Mouse (Mus musculus) embryonic stem cell, embryonic (primary cell): ENCODE measurements at regions not wholly inside any gene's neighbourhood (a gene's known extent, or its start where the extent isn't known, plus 50 kb on each side); places are given as distances from the start of the nearest gene placed in this dataset.

Source experiments
- CTCF ChIA-PET, 4 experiments: fragments of 300-600 bp in 2 of 4; fragments of 350-600 bp in 2 of 4; sonication (Branson Sonifier 250); formaldehyde crosslinking; loops; one replicate each; lab custom pipeline; 2022; ENCODE audit warnings: inconsistent platforms in 2 of 4; lab: Charles Lee
- POLR2A ChIA-PET, 4 experiments: fragments of 300-600 bp in 2 of 4; fragments of 350-600 bp in 2 of 4; sonication (Branson Sonifier 250); formaldehyde crosslinking; loops; one replicate each; lab custom pipeline; 2022; ENCODE audit warnings: antibody characterized with exemption in 4 of 4, inconsistent platforms in 1 of 4; lab: Charles Lee

DNA sequence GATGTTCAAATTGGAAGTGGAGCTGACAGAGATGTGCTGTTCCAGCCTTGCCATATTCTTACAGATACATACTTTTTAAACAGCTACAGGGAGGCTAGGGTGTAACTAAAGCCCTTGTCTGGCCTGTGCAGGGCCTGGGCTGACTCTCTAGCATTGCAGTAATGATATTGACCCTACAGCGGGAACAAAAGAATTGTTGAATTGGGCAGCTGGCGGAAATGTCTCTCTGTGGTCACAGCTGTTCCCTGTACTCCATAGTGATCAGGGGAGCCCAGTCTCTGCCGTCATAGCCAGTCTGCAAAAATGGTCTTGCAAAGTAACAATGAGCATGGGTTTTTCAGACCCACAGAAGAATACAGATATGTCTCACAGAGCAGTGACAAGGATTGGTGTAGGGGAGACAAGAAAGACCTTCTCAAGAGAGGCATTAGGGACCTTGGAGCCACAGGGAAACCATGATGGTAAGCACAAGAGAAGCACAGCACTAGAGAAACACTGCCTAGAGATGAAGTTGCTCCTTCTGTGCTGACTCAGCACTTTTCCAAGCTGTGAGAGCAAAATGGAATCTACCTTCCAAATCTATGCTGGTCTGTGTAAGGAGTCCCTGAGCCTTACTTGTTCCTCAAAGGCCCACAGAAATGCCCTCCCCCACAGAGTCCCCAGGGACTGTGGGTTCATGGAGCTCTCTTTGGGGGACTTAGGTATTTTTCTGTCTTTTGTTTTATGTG is 111.2 kb upstream of the Gm12830 start:
- POLR2A ChIA-PET, result no interaction called here
- CTCF ChIA-PET, result no interaction called here

DNA sequence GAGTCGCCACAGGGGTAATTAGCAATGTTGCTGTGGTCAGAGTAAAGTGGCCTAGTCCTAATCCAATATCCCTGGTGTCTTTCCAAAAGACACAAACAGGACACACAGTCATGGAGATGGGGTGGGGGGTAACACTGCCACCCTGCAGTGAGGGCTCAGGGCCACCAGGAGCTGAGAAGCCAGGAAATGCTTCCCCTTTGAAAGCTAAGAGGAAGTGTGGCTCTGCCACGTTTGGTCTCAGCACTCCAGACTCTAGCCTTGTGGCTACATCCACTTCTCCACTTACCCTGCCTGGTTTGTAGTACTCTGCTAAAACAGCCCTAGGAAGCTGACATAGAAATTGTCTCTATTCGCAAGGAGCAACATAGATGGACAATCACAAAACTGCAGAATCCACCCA is 110.4 kb upstream of the Gm12830 start:
- CTCF ChIA-PET, result no interaction called here
- POLR2A ChIA-PET, result no interaction called here

DNA sequence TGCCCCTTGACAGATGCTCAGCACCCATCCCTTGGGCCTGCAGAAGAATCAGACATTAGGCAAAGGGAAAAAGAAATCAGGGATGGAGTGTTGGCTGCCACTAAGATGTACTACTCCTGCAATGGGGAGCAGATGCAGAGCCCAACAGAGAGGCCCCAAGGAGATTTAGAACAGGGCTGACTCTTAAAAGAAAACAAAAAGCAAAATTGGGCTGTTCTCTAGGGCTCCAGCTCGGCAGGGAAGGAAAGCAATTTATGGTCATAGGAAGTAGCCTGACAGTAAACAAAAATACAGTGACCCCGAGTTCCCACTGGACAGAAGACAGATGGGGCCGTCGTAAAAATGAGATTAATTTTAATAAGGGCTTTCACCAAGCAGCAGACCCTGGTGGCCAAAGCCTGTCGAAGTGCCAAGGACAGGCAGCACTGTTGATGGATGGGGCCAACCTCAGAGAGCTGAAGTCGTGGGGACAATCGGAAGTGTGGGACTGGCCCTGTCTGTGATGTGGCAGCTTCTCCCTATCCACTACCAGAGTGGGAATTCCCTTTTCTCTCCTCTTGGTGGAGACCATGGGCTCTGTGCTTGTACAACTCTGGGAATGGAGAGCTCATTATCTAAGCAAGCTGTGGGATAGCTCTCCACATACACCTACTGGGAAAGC is 109.4 kb upstream of the Gm12830 start:
- CTCF ChIA-PET, result no interaction called here
- POLR2A ChIA-PET, result no interaction called here

DNA sequence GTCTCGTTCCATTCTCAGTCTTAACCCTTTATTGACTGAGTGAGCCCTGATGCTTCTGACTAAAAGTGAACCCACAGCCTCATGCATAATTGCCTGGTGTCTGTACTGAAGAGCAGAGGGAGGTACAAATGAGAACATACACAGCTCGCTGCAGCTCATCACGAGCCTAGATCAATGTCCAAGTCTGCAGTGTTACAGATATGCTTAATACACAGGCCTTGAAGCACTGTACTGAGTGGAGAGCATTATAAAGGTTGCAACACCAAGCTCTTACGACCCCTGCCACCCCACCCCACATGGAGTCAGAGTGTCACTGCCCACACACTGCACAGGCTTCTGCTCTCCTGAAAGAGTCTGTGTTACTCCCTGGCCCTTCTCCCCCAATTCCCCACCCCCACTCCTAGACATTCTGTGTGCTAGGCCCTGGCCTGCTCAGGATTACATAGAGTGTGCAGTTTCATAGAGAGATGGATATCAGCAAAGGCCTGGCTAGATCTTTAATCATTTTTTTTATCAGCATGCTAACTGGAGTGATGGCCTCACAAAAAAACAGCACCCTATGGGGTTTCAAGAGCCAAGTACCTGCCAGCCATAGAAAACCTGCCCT is 108.5 kb upstream of the Gm12830 start:
- ChIA-PET POLR2A (no interaction called here), CTCF (no interaction called here)

DNA sequence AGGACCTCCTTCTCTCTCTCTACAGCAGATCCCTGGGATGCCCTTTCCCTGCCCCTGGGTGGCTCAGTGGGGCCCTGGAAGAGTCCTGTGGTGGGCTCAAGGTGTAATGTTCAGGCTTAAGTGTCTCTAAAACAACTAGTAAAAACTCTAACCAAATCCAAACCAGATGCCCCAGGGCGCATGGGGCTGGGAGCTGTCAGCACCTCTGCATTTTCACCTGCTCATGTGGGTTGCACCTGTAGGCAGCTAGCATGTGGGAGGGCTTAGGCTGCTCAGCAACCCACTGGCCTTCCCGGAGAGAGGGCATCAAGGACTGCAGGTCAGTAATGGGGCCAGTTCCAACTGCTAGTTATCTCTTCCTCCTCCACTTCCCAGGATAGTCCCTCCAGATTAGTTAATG is 104.8 kb upstream of the Gm12830 start:
- CTCF ChIA-PET, result no interaction called here
- POLR2A ChIA-PET, result no interaction called here

DNA sequence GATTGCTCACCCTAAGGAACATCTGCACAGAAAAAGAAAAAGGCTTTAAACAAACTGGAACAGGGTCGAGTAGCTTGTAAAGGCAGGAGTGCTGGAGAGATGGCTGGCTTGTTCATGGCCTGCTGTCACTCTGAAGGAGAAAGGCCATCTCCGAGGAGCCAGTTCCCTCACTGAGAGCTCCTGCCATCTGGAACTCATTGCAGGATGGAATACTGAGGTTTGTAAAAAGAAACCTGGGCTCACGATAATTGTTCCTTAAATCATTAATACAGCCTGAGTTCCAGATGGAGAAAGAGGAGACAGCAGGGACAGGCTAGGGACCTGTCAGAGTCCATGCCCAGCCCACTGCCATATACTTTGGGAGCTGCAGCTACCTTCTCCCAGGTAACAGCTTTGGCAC is 100.8 kb upstream of the Gm12830 start:
- CTCF ChIA-PET, result no interaction called here
- POLR2A ChIA-PET, result no interaction called here

DNA sequence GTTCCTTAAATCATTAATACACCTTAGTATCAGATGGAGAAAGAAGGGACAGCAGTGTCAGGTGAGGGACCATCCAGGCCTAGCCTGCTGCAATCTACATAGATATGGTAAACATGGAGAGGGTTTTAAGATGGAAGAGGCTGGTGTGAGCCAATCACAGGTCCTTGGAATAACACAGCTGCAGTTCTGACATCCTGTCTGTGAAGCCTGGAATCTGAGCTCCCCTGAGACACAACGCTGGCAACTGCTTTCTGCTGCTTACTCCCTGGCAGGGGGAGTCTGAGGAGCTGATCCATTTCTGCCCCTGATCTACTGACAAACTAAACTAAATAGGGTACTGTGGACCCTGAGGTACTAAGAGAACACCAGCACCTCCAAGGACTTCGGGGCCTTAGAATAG is 100.1 kb upstream of the Gm12830 start:
- ChIA-PET POLR2A (no interaction called here), CTCF (interaction anchor here in 1 of 4 experiments (0.7 kb wide), 1 partner anchor 73 kb away, joined by 3 read pairs; no protein-coding TSS in a partner anchor)

DNA sequence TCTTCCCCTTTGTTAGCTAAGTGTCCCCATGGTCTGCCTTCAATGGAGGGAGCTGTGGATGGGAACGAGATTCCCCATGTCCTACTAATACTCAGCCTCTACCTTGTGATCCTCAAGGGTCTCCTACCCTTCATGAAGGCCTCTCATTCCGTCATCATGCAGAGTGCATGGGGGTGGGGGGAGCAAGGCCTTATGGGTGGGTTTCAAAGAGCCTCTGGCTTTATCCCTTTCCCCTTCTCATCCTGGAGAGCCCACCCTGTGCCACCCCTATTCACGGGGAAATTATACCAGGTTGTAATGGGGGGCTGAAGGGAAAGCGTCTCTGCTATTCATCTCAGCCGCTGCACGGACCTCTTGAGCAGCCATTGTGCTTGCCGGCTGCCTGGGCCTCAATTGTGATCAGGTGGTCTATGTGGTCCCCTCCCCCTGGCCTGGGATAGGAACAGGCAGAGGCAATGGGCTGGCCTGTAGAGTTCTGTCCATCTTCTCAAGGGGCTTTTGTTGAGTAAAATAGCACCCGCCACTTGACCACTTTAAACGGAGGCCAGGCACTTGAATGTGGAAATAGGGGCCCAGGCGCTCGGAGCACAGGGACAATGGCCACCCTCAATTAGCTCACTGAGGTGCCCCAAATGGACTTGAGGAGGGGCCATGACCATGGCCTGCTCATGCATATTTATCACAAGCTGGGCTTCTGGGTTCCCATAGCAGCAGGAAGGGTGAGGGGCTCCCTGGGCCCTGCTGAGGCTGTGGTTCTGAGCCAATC is 93.1 kb upstream of the Gm12830 start:
- ChIA-PET CTCF (no interaction called here), POLR2A (no interaction called here)

DNA sequence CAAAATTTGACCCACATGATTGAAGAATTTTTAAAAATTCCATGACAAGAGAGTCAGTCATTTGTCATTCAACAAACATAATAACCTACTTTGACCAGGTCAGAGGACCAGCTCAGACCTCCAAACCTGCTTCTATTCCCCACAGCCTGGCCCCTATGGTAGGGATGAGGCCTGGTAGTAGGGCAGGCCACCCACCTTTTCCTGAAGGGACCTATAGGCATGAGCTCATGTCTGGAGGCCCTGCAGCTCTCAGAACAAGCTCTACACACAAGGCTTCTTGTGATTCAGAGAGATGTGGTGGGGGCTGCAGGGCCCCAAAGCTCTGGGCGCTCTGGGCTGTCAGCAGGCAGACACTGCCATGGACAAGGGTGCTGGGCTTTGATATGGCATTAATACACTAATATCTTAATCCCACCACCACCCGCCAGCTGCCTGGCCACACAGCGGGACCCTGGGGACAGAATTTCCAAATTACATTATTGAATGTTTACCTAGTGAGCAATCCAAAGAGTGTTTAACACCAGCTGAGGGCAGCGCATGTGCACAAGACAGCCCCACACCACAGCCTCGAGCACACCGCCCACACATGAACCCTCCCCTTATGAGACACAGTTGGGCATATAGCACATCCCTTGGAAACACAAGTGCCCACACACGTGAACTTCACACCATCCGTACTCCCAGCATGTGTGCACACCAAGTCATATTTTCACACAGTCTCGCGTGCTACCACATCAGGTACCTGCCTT is 88.1 kb upstream of the Gm12830 start:
- POLR2A ChIA-PET, result no interaction called here

DNA sequence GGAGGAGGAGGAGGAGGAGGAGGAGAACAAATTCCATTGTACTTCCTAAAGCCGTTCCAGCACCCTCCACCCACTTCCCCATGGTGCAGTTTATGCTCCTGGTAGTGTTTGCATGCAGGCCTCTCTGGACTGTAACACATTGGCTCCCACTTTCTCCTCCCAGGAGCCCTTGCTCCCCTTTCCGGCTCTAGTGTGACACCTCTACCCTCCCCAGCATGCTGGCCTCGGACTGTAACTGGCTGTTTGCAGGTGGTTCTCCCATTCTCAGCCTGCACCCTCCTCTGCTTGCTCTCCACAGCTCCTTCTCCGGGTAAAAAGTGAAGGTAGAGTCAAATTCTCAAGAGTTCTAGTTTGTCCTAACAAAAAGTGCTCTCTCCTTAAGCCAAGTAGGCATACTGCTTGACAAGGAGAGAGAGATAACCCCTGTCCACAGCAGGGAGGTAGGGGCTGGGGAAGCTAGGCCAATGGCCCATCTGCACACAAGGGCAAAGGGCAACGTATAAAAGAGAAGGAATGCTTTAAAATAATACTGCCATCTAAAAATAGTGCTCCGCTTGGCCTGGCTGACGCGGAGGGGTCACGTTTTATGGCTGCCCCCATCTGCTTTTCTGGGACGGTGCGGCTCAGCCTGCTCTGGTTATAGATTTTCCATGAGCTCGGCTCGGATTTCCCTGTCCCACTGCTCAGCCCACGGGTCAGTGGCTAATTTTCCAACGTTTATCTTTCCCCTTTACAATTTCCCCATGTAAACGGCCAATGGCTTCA is 82.4 kb upstream of the Gm12830 start:
- ChIA-PET CTCF (no interaction called here), POLR2A (no interaction called here)

More for the DNA sequence above, 88.1 kb upstream of the Gm12830 start:
- CTCF ChIA-PET, result no interaction called here

DNA sequence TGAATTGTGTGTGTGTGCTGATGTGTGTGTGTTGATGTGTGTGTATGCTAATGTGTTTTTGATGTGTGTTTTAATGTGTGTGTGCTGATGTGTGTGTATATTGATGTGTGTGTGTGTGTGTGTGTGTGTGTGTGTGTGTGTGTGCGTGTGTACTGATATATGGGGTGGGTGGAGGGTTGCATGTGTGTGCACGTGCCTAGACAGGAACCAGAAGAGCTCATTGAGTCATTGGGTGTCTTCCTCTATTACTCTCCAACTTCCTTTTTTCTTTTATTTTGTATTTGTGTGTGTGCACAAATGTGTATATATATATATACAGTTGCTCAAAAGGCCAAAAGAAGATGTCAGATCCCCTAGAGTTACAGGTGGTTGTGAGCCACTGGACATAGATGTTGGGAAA is 73.4 kb upstream of the Gm12830 start:
- ChIA-PET POLR2A (no interaction called here), CTCF (no interaction called here)

DNA sequence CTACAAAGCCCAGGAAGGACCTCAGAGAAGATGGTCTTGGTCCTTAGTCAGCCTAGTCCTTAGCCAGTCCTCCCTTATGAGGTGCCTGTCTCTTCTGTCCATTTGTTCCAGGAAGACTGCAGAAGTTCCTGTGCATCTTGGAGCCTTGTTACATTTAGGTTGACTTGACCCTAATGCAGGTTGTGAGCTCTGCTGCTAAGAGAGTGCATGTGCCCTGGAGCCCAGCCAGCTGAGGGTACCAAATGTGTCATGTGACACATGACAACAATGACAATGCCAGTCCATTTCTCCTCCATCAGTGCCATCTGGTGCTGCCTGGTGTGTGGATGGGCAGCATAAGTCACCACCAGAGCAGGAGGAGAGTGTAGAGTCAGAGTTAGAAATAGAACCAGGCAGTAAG is 61.7 kb upstream of the Gm12830 start:
- ChIA-PET CTCF (no interaction called here), POLR2A (no interaction called here)

DNA sequence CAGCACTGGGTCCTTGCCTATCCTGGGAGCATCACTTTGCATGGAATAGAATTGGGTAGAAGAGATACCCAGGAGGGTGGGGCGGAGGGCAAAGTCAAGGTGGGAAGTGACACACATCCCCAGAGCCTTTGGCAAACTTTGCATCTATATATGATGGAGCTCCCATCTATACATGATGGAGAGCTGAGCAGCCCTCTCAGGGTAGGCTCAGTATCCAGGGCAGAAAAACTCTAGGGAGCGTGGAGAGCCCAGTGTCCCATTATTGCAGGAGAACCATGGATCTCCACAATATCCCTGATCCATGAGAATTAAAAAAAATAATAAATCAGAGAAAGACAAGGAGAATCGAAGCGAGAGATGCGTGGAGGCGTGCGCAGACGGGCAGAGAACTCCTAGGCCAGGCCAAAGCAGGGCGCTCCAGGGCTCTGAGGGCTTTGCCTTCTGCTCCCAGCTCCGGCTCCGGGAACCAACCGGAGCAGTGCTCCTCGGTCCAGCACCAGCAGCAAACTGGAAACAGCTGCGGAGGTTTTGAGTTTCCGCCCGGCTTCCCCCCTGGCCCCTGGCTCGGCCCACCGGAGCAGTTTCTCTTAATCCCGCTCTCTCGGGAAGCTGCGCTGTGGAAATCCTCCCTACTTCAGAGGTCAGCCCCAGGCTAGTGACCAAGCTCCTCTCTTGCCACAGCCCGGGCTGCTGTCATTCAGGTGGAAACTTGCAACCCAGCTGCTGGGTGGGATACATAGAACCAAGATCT is 54.7 kb upstream of the Gm12830 start:
- POLR2A ChIA-PET, result no interaction called here
- CTCF ChIA-PET, result interaction anchor here in 2 of 4 experiments (0.6 to 1.8 kb wide), 2 partner anchors 16 to 30 kb away, joined by 3 to 4 read pairs; no protein-coding TSS in a partner anchor
